Mouse (Mus musculus) hindlimb bud, embryonic 11.5 days (tissue): ENCODE measurements around the gene Plppr1.

Experiments used
- DNase-seq: peaks from one replicate; pipeline ENCODE4 v3.0.0-alpha.2; 2012; ENCODE audit warnings: low read depth, low spot score; ENCODE audit errors: extremely low spot score

Plppr1 gene

DNA sequence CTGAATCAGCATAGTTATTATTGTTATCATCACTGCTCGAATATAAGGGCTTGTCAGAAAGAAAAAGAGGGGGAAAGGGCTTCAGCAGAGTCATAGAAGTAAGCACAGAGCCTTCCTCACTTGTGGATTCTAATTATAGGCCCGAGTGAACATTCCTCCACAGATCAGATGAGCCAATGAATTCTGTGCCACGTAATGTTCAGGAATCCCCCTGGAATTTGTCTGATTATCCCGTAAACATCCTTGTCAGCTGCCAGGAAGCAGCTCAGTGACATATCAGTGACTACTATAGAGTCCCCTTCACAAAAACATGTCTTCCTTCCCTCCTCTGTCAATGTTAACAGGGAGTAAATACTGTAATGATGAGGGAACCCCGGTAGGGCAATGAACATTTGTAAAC, 50.9 kb downstream of the Plppr1 start:
- no peak for DNase-seq

DNA sequence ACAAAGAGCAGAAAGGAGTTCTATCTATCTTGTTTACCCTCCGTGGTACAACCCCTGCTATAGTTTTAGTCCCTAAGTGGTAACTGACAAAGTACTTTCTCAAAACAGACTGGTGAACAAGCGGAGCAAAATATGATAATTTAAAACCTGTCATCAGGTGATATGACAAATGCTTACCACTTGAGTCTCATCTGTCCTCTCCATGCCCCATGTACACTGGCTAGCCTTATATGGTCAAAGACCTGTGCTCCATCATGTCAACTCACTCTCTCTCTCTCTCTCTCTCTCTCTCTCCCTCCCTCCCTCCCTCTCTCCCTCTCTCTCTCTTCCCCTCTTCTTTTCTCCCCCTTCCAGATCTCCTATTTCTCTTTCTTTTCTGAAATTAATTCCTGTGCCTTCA, 59.8 kb downstream of the Plppr1 start:
- DNase-seq: no peak

DNA sequence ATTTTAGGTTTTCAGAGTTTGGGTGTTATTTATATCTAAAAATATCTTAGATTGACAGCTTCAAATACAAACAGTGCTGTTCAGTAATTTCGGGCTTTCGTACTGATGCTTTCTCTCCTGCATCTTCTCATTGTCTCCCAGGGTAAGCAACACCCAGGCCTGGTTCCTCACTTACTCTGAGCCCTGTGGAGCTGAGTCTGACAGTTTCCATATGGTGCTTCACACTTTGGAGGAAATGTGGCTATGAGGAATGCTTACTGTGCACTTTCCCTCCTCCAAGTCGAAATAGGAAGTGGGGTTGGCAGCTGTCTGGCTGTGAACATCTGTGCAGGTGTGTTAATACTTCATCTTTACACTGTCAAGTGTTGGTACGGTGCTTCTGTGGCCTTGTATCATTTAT, 85.7 kb downstream of the Plppr1 start:
- no peak for DNase-seq

DNA sequence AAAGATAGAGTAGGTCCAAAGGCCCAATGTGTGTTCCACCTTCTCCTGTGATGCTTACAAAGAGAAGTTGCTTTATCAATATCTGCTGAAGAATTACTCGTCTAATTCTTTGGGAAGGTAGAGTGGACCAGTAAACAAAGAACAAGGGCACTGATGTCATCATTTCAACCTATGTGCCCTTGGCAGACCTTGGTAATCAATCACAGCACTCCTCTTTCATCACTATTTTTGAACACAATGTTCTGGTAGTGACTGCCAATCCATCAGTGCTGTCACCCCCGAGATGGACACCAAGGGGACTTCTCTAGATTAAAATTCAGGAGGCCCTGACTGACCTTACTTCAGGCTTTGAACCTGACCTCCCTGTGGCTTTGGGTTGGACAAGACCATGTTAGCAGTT, 89.7 kb downstream of the Plppr1 start:
- no peak for DNase-seq

DNA sequence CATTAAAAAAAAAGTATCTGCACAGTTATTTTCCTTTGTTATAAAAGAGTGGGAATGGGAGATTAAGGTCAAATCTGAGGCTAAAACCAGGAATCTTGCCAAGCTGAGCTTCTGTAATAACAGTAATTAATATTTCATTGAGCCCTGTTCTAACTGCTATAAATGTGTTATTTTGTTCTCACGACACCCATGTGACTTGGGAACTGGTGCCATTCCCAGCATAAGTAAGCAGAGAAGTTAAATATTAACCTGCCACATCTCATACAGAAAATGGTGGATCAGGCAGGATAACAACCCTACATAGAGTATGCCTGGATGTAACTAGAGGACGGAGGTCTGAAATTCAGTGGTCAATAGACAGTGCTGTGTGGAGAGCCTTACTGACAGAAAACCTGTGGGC, 90.2 kb downstream of the Plppr1 start:
- DNase-seq: no peak

DNA sequence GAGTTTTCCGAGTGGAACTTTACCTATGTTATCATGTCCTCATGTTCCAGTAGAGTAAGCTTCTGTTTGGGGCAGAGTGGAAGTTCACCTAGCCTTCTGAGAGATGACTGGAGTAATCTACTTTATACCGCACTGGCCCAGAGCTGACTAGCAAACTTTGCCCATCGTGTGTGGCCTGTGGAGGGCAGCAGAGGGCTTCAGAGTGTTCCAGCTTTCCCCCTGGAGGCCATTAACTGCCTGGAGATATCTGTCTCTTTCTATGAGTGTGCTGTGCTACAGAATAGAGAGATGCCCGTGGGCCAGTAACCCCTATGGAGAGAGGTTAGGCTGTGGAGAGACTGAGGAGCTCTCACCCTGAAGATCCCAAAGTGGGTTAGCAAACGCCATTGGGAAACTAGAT, 94.8 kb downstream of the Plppr1 start:
- no peak for DNase-seq

DNA sequence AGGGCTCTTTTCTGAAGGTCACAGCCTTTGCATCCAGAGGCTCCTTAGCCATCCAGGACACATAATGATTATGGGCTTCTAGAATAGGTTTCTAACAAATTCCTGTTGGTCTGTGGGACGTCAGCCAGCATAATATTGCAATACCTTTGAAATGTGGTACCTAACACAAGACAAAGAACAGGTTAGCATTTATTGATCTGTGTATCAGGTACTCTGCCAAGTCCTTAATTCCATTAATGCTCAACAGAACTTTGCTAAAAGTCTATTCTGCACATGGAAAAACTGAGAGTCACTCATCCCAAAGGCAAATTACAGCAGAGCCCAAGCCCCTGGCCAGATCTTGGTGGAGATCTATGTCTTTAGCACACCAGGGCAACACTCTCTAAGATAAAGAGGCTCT, 97.7 kb downstream of the Plppr1 start:
- DNase-seq: no peak

DNA sequence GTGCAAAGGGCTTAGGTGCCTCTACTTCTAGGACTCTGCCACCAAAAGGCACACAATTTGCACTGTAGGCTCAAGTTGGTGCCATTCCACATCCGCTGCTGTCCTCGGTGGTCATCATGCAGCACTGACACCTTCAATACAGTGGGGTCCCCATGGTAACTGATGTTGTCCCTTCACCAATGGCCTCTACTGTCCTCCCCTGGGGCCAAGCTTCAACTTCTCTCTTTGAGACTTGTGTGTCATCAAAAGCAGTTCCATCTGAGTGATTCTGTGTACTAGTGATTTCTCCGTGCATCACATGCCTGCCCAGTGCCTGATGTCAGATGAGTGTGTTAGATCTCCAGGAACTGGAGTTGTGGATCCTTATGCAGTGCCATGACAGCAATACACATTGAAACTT, 104.2 kb downstream of the Plppr1 start:
- no peak for DNase-seq

DNA sequence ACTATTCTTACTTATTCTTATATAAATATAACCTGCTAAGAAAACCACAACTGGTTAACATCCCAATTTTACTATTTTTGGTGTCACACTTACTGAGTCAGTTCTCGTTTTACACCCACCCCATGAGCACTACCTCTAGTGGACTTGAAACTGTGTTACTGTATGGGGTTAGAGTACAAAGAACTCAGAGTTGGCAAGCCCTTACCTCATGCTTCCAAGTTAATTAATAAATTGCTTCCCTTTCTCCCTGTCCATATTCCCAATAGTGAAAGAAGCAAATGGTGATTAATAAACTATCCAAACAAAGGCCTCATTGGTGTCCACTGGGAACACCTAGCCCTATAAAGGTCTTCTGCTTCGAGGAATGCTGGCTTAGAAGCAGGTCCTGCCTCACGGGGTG, 107.3 kb downstream of the Plppr1 start:
- DNase-seq: no peak

DNA sequence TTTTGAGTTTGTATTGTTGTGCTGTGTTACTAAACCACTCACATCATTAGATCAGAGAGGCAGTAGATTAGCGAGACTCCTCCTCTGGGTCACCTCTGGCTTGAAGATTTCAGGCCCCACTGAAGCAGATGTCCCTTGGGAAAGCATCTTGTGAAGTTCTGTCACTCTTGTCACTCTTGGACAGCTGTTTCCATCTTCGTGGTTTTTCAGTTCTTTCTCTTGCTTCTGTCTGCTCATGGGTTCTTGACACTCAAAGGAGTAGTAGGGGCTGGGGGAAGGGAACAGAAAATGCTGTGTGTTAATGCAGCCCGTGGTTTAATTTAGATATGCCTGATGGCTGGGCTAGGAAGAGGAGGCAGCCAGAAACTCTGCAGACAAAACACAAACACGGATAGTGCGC, 108.0 kb downstream of the Plppr1 start:
- DNase-seq: no peak

DNA sequence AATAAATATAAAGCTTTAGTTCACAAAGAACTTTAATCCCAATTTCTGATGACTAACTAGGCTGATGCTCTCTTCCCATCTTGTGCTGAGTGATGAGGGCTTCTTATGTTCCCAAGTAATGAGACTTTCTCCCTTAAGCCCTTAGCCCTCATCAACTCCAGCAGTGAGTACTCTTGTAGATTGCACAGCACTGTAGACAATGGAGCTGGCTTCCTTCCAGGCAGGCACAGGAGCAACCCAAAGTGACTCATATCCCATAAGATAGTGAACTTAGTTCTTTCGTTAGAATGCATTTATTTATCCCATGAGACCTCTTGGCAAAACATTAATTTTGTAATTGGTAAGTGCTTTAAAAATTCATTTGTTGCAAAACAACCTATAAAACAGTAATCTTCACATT, 110.4 kb downstream of the Plppr1 start:
- no peak for DNase-seq

DNA sequence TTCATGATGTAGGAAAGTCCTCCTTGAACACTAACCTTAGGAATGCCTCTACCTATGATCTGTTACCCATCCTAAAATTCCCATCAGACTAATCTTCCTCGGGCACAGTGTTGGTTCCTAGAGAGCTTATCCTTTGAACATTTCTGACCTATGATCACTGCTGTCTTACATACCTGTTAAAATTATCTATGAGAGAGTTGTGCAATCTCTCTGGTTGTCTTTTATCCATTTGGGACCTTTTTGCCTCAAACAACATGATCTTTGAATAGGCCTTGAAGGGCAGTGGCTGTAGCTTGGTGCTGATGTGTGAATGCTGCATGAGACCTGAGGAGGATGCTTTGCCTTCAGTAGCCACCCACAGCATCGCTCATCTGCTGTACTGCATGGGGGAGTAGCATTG, 119.0 kb downstream of the Plppr1 start:
- no peak for DNase-seq

DNA sequence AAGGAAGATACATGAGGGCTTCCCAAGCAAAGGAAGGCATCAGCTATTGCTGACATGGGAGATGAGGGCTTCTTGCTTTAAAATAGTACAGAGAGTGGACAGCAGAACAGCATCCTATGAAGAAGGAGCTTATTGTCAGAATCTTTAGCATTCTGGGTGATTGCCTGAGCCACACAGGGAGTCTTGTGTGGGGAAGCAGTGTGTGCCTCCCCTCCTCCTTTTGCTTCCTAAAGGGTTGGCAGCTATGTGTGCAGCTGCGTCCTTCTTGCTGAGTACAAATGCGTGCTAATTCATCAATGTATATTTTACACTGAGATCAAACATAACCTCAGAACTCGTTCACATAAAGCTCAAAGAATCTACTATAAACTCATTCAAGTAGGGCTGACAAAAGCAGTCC, 119.8 kb downstream of the Plppr1 start:
- DNase-seq: no peak

DNA sequence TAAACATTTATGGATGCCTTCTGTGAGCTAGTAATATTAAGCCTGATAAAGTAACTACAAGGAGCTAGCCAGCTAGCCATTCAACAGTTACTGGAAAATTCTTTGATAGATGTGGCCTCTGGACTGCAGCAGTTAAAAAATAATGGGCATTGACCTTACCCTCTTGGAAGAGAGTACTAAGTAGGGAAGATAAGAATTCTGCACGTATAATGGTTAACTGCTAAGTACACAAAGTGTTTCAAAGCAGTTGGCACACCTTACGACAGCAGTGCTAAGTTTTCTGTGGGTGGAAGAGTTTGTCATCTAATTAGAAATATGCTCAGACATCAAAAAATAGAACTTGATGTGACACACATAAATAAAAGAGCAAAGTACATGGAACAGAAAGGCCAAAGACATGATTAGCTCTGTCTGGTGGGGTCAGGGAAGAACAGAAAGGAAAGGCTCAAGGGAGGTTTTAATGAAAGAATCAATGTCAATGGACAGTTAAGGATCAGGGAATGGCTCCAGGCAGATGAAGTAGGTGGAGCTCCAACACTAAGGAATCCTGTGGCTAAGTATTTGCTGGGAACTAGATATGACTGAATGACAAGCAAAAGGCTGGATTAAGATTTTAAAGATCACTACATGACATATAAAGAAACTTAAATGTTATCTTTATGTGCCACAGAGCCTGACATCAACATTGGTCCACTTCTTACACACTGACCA, 120.6 kb downstream of the Plppr1 start:
- DNase-seq: no peak

DNA sequence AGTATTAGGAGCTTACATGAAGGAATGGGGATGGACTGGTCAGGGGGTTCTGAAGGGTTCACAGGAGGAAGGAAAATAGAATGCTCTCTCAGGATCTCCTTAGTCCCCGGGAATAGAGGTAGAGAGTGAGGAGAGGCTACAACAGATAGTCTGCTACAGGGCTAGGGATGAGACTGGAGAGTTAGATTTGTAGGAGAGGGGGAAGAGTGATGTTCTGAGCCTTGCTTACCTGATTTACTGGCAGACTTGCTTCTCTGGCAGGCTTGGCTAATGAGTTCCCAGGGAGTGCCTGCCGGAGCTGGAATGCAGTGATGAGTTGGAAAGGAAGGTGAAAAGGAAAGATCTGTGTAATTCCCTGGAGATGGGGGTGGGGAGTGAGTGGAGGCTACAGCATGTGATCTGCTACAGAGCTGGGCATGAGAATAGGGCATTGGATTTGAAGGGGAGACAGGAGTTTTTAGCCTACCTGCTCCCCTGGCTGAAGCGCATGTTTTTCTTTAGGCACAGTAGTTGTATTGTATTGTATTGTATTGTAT, 131.0 kb downstream of the Plppr1 start:
- no peak for DNase-seq

DNA sequence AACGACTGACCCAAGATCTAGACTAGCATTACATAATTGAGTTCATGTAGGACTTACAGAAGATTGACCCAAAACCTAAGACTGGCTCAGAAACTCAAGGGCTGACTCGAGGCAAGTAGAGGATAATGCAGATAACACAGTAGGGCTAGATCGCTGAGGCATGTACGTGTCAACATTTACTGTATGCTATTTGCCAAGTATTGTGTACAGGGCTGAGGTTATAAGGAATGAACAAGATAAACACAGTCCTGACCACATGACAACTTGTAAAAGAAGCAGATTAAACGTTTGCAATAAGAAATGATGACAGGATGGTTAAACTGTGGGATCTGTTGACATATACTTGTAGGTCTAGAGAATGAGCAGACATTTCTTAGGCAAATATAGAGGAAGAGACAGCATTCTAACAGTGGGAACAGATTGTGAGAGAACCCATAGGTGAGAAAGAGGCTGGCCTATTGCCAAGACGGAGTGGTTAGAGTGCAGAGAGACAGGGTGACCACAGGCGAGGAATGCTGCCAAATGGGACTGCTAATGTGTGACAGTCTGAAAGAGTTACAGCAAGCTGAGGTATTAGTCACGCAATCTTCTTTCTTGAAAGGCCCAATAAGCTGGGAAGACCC, 138.2 kb downstream of the Plppr1 start:
- DNase-seq: no peak

DNA sequence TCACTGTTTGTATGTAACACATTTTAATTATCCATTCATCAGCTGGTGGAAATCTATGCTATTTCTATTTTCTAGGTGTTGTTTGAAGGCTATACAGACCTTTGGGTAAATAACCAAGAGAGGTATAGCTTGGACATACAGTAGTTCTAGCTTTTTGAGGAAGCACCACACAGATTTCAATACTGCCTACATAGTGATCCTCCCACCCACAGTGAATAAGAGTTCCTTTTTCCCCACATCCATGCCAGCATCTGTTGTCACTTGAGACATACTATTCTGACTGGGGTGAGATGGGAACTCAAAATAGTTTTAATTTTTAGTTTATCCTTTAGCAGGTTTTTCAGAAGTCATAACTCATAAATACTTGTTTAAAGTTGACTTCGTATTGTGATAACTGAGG, 151.4 kb downstream of the Plppr1 start:
- DNase-seq: no peak

DNA sequence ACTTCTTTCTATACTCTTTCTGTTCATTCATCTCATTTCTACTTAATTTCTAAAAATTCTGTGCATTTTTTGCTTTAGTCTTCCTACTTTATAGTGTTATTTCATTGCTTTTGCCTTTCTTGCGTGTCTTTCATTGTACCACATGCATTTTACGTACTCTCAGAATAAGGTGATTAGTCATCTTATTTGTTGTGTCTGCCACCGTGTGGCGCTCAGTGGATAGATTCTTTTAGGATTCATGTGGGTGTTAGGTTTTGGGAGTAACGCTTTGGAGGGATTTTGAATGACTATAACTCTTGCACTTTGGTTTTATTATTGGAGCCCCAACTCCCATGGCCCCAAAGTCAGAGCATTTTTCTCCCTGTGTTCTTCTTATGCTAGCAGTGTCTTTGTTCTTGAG, 152.5 kb downstream of the Plppr1 start:
- DNase-seq: no peak

DNA sequence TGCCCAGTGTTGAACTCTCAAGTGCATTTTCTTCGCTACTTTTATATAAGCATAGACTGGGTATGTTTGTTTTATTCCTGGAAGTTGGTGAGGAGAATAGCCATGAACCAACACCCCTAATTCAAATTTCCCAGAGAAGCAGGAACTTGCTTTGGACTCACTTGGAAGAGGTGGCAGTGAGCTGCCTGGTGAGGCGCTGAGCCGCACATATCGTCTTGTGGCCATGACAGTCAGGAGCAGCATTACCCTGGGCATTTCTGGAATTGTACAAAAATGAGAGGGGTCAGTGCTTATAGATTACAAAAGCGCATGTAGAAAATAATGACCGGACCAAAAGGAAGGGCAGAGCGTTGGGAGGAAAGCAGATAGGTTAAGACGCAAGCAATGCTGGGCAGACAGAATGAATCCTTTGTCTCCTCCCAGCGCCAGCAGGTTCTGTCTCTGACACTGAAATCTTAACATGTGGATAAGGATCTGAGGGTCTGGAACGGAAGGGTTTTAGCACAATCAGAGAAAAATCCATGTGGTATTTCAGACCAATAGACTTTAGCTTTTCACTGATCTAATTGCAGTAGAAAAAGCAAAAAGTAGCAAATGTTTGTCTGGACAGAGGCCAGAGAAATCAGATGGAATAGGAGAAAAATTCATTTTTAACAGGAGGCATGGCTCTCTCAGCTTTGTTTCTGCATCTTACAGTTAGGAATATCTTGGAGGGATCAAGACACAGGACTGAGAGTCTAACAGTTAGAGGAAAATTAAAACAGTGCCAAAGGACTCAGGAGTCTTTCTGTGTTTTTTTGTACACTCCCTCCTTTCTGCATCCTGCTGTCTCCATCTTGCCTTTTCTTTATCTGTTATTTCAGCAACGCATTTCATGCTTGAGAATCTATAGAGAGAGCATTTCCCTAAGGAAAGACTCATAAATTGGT, 153.8 kb downstream of the Plppr1 start:
- no peak for DNase-seq

DNA sequence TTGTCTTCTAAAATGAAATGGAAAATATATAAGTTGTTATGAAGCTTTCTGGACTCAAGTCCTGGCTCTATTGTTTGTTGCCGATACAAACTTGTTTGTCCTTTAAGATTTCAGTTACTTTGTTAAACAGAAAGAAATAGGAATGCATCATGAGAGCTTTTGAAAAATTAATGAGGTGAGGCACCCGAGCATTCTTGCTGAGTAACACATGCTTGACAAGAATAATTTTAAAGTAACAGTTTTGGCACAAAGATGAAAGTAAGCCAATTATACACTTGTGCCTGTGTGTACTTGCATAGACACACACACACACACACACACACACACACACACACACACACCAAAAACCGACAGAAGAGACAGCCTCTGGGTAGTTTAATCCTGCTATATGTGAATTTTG, 155.3 kb downstream of the Plppr1 start:
- DNase-seq: no peak

DNA sequence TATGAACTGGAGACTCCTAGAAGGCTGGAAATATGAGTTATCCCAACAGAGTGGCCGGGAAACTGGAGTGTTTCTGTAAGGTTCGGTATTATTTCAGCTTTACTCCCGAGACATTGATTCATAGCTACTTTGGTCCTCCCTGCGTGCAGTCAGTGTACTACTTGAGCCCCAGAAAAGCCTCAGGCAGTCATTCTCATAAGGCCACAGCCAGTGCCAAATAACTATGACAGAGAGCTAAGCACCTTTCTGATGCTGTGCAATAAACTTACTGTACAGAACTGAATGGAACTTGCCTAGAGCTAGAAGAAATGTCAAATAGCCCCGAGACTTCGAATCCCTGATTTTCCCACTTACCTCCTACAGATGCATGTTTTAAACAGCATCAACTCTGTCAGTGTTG, 164.4 kb downstream of the Plppr1 start:
- no peak for DNase-seq

DNA sequence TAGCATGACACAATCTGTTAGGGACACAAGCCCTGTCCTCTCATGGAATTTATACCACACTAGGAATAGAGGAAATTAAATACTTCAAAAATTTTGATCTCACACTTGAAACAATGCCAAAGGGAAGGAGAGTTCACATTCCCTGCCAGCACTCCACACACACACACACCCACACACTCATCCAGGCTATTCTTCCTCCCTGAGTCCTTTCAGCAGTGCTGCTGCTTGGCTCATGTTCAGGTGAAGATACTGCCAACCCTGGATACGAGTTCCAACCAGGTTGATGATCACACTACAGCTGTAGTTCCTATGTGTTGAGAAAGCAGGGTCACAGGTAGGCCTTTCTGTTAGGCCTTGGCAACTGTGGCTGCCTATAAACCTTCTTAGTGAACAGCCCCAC, 165.9 kb downstream of the Plppr1 start:
- no peak for DNase-seq
